Mouse (Mus musculus) adrenal gland, postnatal 14 days (tissue): ENCODE data around the gene Sctr. TPM values are rescaled to one million over a fixed set of nuclear protein-coding genes. Genes with fewer than 3 reads are reported as not detected.
A peak's percentile ranks its signal among the peaks of the same experiment; 100 is the strongest.

ENCODE experiments used
- DNase-seq: peaks from one replicate; pipeline ENCODE4 v3.0.0; 2021; ENCODE audit warnings: mixed read lengths
- long read RNA-seq, 2 experiments: library from polyadenylated mRNA; stranded (forward); transcript quantifications; one replicate each; pipeline ENCODE4 v2.0.0; 2021
- total RNA-seq: library from RNA; stranded (reverse); gene quantifications from 2 replicates; pipeline ENCODE4 v1.2.3, GENCODE M21; 2021

Sctr gene
- total RNA-seq, result 11.2 and 14.4 TPM in 2 replicates
- long read RNA-seq, experiment 1, transcript Sctr-201 (14 exons, 2,012 nt), result major isoform, 5 of 15 reads
- long read RNA-seq, experiment 1, partial matches to known transcripts, result 1 of 15 reads
- long read RNA-seq, experiment 1, other reads (novel, unspliced or antisense), result 9 of 15 reads
- long read RNA-seq, experiment 2, partial matches to known transcripts, result 1 of 8 reads
- long read RNA-seq, experiment 2, other reads (novel, unspliced or antisense), result 5 of 8 reads

DNA sequence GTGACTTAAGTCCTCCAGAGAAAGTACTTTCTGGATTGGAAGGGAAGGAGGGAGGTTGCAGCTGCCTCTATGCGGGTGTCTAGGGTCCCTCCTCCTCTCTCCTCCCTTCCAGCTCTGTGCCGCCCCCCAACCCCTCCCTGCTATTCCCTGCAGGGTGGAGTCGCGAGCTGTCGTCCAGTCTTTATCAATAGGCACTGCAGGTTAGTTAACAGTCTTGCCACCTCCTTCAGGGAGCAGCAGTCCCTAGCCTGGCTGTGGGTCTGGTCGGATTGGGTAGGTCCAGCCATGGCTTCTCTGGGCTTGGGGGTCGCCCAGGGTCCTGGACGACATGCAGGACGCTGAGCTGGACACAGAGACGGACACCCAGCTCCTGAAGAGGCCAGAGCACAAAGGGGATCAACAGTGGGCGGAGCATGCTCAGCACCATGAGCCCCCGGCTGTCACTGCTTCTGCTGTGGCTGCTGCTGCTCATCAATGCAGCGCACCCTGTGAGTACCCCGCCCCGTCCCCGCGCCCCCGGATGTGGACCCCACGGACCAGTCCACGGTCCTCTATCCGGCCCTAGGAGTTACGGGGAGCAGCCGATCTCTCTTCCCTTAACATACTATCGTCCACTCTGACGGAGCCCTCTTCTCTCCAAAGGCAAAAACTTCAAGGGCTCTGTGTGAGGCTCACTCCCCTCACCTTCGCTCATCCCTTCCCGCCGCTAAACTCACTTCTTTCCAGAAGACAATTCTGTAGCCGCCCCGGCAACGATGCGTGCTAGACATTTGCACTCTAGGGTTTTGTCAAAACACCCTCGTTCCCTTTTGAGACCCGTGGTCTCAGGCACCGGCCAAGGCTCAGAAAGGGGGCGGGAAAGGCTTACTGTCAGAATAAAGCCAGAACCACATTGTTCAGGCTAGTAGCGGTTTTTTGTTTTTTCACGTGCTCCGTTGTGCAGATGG, at the start of gene Sctr:
Sctr (plus strand) TSS at position 51 of the 947 bp plus-strand sequence.
- DNase-seq, result peak; percentile 29

DNA sequence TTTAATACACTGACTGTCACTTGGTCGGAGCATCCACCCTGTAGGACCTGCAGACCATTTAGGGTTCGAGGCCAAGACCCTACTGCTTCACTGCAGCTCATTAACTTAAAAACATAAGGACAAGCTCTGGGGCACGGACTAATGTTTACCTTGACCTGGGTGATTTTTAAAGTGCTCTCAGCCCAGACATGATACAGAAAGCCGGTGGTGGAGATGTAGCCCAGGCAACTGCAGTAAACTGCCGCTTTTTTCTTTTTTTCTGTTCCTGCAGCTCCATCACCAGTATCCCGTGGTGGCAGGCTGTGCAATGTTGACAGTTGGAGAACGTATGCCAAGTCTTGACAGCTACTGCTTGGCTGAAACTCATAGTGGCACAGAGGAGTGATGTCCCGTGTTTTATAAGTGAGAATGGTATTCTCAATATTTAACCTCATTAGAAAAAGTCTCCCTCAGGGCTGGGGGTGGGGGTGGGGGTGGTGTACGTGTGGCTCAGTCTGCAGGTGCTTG, 48.9 kb upstream of the Sctr start:
- no peak for DNase-seq

- no peak for DNase-seq
Measured at GRCm38 (mm10) chr1:119959464-119959863, 47.2 kb upstream of the Sctr start.

DNA sequence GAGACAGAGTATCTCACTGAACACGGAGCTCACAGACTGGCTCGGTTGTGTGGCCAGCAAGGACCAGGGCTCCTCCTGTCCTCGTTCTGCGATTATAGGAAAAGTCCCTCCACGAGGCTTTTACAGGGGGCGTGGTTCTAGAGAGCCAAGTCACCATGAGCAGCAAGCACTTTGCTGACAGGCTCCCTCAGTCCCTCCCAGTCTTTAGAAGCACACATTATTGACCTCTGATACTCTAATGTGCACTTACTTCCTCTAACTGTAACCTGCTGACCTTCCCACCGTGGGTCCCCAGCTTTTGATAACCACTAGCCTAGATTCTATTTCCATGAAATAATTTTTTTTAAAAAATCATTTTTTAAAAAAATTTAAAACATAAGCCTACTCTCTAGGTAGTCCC, 46.8 kb upstream of the Sctr start:
- no peak for DNase-seq

GRCm38 (mm10) chr1:119965804-119966514, 40.7 kb upstream of the Sctr start:
- DNase-seq, result no peak

DNA sequence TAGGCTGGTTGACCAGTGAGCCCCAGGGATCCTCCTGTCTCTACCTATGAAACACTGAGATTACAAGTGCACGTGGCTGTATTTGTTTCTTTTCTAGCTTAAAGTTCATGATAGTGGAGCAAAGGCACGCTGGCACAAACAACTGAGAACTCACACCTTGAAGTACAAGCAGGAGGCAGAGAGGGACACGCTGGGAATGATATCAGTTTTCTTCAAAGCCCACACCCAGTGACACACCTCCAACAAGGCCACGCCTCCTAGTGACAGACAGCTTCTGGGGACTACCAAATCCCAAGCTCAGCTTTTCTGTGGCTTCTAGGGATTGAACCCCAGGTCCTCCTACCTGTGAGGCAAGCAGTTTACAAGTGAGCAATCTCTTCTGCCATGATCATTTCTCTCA, 33.6 kb upstream of the Sctr start:
- no peak for DNase-seq

- no peak for DNase-seq
Measured at GRCm38 (mm10) chr1:119975141-119975540, 31.6 kb upstream of the Sctr start.

DNA sequence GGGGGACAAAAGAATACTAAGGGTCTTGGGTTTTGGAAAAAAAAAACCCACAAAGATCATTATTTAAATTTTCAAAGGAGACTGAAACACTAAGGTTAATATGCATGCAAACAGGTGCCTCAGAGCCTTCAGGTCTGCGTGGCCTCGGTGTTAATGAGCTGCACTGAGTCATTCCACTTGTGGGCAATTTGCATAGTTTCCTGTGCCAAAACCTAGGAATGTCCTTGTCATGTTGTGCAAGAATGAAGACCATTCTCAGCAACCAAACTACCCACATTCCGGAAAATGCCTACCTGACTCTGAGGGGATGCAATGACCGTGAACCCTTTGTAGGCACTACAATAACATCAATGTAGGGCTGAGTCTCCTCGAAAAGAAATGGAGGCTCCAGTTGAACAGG, 20.1 kb upstream of the Sctr start:
- no peak for DNase-seq

GRCm38 (mm10) chr1:119996798-119997581, 9.7 kb upstream of the Sctr start, which contains the start of gene Cfap221:
Cfap221 (minus strand) TSS chr1:119997234.
- DNase-seq, result peak; percentile 82

DNA sequence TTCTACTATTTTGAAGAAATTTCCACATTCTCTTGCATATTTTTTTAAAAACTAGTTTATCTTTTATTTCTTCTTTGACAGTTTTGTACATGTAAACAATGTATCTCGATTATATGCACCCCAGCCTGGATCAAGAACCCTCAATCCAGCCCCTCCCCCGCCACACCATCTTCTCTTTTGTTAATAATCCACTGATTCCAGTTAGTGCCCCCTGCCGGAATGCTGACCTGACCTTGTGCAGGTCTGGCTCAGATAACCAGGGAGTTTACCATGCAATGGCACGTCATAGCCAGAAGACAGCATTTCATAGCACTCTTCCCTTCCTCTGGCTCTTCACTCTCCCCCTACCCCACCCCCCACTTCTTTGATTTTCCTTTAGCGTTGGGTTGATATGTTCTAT, 9.1 kb upstream of the Sctr start:
- DNase-seq, result peak; percentile 62

GRCm38 (mm10) chr1:120007851-120008588, 1.3 kb downstream of the Sctr start:
- peak; percentile 51 for DNase-seq

GRCm38 (mm10) chr1:120012638-120013037, 5.9 kb downstream of the Sctr start:
- DNase-seq, result no peak

DNA sequence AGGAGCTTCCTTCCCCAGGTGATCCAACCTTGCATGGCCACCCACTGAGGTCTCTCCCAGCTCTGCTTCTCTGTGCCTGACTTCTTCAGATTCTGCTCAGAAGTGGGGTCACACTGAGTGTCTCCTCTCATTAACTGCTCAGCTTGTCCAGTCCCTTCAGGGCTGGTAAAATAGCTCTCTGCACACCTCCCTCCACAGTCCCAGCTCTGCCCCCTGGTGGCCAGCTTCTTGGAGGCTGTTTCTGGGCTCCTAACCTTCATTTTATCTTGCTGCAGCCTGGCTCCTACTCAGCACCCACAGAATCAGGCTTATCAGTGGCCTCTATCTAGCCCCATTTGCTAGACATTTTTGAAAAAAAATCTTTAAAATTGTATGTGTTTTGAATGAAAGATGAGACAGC, 6.4 kb downstream of the Sctr start:
- peak; percentile 85 for DNase-seq

- no peak for DNase-seq
Measured at GRCm38 (mm10) chr1:120016240-120016639, 9.5 kb downstream of the Sctr start.

DNA sequence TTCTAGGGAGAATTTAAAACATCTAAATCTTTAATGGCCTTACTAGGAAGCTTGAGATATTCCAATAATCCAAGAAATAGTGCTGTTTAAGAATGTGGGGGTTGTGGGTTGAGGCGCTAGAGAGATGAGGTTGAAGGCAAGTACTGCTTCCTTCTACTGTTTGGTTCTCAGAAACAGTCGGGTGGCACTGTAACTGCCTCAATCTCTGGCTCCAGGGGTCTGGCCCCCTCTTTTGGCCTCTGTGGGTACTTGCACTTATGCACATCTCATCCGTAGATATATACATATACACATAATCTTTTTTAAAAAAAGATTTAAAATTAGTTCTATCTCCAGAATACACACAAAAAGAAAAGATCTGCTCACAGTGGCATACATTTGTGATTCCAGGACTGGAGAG, 12.2 kb downstream of the Sctr start:
- no peak for DNase-seq

GRCm38 (mm10) chr1:120019428-120019827, 12.7 kb downstream of the Sctr start:
- DNase-seq, result no peak

DNA sequence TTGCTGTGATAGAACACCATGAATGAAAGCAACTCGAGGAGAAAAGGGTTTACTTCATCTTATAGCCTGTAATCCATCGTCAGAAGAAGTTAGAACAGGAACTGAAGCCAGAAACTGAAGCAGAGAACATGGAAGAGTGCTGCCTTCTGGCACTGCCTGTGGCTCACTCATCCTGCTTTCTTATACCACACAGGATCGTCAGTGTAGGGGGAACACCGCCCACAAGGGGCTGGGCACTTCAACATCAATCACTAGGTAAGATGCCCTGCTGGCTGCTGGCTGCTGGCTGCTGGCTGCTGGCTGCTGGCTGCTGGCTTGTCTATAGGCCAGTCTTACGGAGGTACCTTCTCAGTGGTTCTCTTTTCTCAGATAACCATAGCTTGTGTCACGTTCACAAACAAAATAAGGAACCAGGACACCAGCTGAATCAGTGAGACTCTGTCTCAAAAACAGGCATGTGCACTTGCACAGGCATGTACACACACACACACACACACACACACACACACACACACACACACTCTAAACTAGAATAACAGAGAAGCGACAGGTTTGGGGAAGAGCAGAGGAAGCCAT, 13.7 kb downstream of the Sctr start:
- no peak for DNase-seq

- no peak for DNase-seq
Measured at GRCm38 (mm10) chr1:120021951-120022350, 15.3 kb downstream of the Sctr start.

DNA sequence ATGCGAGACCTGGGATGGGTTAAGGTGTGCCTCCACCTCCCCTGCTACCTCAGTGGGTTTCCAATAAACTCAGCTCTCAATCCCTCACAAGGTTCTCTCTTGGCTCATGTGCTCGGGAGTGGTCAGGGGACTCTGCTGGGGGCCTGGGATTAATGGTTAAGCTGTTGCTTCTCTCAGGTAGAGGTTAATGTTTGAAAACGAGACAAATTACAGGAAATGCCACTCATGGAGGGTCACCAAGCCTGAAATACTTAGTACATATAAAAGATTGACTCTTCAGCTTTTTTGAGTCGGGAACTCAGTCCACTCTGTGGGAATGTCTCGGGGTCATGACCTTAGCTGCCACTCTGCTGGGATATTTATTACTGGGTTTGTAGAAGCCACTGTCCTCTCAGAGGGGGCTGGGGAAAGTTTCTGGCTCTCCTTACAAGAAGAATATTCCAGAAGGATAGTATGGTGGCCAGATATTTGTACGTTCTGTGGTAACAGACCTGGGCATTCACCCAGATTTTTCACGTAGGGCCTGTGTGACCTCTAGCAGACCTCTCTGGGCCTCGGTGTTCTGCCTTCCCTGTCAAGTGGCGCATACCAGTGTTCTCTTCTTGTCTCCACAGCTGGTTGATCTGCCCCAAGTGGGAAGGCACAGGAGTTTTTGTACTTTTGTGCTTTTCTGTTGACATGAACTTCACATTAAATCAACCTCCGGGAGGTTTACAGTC, 17.8 kb downstream of the Sctr start:
- DNase-seq, result peak; percentile 35

DNA sequence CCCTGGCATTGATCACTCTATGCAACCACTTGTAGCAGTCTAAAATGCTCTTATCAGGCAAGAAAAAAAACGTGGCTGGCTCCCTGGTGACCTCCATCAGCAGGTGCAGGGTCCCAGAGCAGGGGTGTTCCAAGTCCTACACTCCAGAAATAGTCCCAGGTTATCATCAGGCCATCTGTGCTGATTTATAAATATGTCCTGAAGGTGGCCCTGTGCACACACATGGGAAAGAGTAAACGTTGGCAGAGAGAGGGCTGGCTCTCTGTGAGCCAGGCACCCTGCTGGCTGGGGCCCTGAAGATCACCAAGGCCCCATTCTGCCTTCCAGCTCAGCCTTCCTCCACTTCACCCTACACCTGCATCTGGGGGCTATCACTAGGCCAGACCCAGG, 18.4 kb downstream of the Sctr start:
- peak; percentile 37 for DNase-seq
